Mouse (Mus musculus) CD4-positive, CD25-positive, alpha-beta regulatory T cell, adult 2 months (primary cell): ENCODE results near the gene Etl4.

Experiments
- DNase-seq: peaks from one replicate; pipeline ENCODE4 v3.0.0-alpha.2; 2012; ENCODE audit warnings: low read depth, low spot score

The Etl4 gene

GRCm38 (mm10) chr2:20761751-20762150, 852.2 kb downstream of the Etl4 start:
- no peak for DNase-seq

GRCm38 (mm10) chr2:20763511-20764212, 854.1 kb downstream of the Etl4 start:
- no peak for DNase-seq

DNA sequence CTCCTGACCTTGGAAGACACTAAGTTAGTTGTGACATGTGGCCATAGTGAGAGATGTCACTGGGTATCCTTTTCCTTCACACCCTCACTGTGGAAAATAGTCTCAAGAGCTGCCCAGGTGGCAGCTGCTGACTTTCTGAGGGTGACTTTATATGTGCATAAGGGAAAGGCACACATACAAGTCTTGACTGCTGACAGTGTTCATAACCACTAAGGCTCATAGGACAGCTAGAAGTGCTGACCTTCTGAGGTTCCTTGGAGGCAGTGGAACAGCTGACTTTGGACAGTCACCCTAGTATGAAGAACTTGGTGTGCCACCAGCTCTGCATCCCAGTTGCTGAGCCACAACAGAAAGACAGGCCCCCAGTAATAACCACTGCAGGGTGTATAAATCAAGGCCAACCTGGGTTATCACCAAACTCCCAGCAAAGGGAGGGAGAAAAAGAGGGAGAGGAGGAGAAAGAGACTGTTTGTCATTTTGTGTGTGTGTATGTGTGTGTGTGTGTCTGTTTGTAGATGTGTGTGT, 855.0 kb downstream of the Etl4 start:
- no peak for DNase-seq

GRCm38 (mm10) chr2:20768681-20769080, 859.1 kb downstream of the Etl4 start:
- DNase-seq = no peak

DNA sequence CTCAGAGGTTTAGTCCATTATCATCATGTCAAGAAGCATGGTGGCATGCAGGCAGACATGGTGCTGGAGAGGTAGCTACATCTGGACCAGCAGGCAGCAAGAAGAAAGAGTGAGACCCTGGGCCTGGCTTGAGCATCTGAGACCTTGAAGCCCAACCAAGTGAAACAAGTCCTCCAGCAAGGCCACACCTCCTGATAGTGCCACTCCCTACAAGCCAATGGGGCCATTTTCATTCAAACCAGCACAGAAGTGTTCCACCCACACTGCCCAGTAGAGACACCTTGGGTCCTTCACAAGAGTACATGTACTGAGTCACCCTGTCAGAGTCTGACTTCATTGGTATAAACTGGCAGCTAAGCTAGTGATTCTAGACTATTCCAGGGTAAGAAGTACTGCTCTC, 860.6 kb downstream of the Etl4 start:
- DNase-seq = no peak

GRCm38 (mm10) chr2:20774462-20774861, 864.9 kb downstream of the Etl4 start:
- DNase-seq = no peak

DNA sequence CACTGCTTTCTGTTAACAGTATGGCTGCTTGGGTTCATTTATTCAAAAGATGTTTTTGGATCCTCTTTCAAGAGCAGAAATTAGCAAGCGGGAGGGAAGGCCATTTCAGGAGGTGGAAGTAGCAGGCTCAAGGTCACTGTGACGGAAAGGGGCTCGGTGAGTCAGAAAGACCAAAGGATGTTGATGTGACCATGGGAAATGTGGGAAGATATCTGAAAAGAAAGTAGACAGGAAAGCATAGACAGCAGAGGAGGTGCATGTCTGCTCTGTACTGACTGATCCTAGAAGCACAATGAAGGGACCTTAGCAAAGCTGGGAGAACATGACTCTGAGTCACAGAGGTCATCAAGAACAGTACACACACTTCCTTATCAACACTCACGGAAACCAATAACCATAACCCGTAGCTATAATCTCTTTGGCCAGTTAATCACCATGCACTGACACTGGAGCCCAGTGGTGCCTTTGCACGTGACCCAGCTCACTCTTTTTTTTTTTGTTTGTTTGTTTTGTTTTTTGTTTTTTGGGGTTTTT, 866.7 kb downstream of the Etl4 start:
- DNase-seq = no peak

- DNase-seq = no peak
Measured at GRCm38 (mm10) chr2:20777931-20778330, 868.4 kb downstream of the Etl4 start.

DNA sequence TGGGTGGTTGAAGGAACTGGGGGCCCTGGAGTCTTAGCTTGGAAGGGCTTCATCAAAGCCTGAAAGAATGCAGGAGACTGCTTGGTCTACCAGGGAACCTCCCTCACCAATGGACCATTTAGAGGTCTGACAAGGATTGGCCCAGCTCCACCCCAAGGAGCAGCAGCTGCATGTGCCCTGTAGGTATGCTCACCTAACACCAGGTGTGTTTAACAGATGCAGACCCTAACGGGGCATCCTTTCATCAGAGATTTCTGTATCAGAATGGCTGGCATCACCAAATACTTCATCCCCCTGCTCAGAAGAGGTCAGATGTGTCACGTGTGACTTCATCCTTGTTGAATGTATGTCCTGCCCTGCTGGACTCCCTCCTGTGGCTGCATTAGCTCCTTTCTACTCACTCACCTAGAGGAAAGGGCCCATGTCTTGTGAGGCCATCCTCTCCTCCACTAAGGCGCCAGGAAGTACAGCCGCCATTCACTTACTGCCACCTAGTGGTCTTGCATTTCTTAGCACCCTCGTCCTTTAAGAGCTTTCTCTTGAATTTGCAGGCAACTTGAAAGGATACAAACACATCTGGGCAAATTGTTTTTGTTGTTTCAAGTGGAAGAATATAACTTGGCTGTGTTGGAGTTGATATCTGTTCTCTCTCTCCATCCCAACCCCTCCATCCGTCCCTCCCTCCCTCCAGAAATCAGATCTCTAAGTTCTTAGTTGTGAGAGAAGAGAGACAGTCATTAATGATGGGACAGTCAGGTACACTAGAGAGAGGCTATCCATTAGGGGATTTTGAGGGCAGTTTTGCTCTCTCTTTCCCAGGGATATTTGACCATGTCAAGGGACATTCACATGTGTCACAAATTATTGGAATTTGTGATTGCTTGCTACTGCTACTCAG, 870.2 kb downstream of the Etl4 start:
- DNase-seq = peak; percentile 46

DNA sequence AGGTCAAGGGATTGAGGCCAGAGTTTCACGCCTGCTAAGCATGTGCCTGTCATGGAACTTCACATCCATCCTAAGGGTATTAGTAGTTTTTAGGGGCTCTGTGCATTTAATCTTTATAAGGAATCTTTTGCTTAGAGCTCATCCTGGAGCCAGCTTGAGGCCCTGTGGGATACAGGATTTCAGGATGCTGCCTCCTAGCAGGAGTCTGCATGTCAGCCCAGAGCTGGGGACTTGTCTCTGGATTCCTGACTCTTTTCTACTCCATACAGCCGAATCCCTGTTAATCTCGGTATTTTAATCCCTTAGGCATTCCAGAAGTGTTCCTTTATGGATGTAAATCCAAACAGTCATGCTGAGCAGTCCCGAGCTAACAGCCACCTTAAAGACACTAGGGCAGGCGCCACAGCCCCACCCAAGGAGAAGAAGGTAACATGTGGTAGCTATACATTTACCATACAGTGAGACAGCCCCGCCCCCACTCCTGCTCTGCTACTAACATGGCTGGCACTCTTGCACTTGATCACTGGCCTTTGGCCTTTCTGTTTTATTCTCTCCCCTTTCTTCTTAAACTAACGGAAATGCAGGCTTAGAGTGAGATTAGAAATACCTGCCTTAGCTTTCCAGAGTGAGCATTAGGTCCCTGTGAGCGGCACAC, 891.8 kb downstream of the Etl4 start:
- DNase-seq = no peak

- no peak for DNase-seq
Measured at GRCm38 (mm10) chr2:20811506-20811905, 901.9 kb downstream of the Etl4 start.

DNA sequence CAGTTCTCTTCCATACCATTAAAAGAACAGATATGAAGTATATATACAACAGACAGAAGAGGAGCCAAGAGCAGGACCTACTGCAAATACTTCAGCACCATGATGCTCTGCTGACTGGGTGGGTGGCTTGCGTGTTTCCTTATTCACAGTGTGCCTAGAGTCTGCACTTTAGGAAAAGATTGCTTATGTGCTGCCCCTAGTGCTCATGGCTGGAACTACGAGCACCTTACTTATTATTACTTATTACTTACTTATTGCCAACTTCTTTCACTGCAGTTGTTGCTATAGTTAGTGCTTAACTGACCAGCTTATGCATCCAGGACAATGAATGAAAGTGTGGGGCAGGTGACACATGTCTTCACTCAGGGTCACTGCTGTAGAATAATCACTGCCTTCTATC, 904.4 kb downstream of the Etl4 start:
- peak; percentile 2 for DNase-seq

DNA sequence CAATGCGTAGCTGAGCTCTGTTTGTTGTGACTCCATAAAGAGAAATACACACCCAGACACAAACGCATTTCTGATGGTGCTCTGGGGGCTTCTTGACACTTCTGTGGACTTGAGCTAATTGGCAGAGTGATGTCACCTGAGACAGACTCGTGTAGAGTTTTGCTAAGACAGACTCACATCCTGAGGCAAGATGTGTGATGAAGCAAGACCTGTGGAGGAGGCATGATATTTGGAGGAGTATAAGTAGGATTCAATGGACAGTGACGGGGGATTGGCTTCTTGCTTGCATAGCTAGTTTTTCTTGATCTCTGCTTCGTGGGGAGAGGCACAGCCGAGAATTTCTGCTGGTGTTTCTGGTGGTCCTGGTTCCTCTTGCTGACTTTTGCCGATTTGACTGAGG, 908.6 kb downstream of the Etl4 start:
- no peak for DNase-seq

DNA sequence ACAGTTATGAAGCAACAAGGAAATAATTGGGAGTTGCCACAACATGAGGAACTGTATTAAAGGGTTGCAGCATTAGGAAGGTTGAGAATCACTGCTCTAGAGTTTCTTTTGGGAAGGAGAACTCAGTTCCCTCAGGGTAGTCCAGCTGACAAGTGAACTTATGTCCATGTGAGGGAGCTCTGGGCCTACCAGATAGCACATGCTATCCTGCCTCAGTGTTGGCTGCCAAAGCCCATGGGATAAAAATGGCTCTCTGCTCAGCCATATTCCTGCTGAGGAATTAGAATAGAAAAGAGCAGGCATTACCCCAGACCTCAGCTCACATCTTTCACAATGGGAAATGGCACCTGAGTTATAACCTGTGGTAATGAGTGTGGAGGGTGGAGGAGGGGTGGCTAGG, 916.7 kb downstream of the Etl4 start:
- DNase-seq = no peak

GRCm38 (mm10) chr2:20830882-20831281, 921.3 kb downstream of the Etl4 start:
- no peak for DNase-seq

- DNase-seq = no peak
Measured at GRCm38 (mm10) chr2:20831608-20832406, 922.2 kb downstream of the Etl4 start.

DNA sequence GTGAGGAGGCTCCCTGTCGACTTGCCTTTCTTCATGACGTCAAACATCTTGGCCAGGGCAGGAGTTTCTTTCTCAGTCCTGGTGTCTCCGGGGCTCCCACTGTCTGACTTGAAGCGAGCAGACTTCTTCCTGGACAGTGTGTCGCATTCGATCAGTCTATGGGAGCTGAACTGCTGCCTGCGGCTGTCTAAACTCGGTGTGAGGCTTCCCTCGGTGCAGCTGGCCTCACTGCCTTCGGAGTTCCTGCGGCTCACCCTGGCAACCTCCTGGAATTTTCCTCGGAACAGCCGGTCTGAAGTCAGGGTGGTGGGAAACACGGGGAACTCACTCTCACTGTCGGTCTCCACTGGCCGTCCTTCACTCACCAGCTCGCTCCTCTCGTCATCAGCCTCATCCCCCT, 939.8 kb downstream of the Etl4 start:
- DNase-seq = no peak
